Mouse (Mus musculus) testis, adult 2 months (tissue): ENCODE data around the gene Katnal1.

Experiments used
- CTCF ChIP-seq: fragments of 200-500 bp; IDR thresholded peaks from 2 replicates; pipeline ENCODE4 v1.5.1; 2012; ENCODE audit warnings: low read depth, mild to moderate bottlenecking, inconsistent platforms, low read length, moderate library complexity; ENCODE audit not compliant: control insufficient read depth, insufficient read depth, insufficient replicate concordance
- POLR2A ChIP-seq: fragments of 200-500 bp; IDR thresholded peaks from 2 replicates; pipeline ENCODE4 v1.6.1; 2012; ENCODE audit warnings: low read depth, mild to moderate bottlenecking, inconsistent platforms, low read length, moderate library complexity; ENCODE audit not compliant: control insufficient read depth

DNA sequence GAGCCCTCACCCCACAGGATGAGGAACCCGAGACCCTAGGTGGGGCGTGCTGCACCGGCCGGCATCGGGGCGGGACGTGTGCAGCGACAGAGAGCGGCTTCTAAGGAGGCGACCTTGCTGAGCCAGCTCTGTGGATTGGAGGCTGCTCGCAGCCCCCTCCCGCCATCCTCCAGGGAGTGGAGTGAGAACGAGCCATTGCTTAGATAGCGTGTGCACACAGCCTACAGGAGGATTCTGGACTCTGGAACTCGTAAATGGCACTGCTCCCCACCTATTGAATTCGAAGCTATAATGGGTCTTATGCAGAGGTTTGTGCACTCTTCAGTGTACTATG lies at the start of gene Katnal1:
- no peak for TF ChIP-seq CTCF
- no peak for TF ChIP-seq POLR2A
